Mouse (Mus musculus): ENCODE data around the gene Nmnat3.
A peak's percentile ranks its signal among the peaks of the same experiment; 100 is the strongest.

Nmnat3 gene

DNA sequence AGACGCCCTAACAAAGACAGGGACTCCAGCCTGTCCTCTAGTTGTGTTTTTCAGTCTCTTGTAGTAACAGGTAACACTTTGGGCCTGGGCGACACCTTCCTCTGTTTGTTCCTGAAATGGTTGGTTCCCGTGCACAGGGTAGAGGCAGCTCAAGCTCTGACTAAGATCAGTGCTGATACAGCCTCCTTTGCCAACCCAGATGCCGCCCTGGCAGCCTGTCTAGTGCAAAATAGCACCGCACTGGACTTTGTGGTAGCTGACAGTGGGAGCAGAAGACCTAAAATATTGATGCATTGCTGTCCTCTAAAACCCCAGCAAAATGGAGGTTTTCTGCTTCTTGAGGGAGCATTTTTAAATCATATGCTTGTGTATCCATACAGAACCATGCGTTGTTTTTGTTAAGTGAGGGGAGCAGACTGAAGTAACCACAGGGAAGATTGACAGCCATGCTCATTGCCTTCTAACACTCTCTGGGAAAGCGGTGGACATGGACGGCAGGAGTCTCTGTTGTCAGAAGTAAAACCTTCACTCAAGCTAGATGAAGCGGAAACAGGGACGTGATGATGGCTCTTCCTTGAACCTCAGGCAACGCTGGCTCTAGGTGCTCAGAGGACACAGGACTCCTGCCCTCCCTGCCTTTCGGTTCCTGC lies 24.2 kb downstream of the Nmnat3 start:
- no peak for DNase-seq (ENCODE audit: low spot score in 2 of 2)

DNA sequence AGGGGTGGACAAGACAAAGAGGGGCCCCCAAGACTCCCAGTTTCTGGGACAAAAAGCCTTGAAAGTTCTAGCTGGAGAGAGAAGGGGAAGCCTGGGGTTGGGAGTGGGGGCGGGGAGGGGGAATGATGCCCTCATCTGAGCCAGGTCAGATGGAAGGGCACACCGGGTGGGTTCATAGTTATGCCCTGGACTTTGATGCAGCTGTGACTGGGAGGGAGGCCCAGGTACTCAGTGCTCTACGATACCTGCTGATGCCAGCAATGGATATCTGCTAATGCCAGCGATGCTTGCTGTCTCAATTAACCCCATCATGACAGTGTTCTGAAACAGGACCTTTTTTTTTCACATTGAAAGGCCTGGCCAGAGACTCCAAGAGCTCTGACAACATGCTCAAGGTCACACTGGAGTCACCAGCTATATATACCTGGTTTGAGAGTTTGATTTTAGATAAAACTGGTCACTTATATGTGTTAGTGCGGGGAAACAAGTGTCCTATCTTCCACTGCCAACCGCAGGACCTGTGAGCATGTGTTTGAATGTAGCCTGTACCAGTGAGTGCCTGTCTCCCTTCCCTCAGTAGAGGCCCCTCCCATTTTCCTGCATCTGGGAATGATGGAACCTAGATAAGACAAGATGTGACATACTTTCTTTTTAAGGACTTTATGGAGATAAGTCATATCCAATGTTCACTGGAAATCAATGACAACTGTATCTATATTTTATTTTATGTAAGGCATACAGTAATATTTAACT lies 25.6 kb downstream of the Nmnat3 start:
- no peak for DNase-seq (ENCODE audit: low spot score in 2 of 2)

DNA sequence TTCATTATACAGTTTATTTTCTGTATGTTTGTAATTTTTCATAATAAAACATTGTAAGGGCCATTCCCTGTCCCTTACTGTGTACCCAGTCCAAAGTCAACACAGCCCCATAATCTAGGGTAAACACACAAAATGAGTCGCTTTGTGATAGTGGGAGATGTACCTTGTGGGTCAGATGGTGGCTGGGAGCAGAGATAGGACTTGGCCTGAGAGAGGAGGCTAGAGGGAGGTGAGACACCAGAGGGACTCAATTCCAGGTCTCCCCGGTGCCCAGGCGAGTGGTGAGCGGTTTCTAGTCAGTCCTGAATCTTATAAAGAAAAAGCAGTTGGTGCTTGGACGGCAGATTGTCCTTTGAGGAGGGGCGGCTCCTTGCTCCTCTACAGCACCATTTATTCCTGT lies 26.4 kb downstream of the Nmnat3 start:
- DNase-seq (ENCODE audit: low spot score in 2 of 2) = peak; percentile 53 to 68

DNA sequence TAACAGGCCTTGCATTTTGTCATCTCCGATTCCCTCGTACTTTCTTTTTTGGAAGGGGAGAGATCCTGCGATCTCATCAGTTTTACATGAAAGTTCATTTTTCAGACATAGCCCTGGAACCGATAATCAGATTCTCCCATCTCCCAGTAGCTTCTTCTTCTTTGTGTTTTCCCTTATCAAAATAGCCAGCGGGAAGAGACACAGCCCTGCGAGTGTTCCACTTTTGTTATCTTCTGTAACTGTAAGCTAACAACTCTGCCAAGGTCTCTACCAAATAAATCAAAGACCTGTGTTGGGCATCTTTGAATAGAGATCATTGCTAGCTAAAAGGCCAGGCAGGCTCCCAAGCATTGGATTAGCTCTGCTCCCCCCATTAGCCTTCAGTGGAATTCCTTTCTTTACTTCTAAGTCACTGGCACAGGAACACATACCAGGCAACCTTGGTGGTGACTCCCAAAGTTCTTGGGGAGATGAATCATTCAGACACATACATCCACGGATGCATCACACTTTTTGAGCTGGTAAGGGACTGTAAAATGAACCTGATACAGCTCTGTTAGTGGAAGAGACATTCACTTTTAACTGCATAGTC lies 26.9 kb downstream of the Nmnat3 start:
- no peak for DNase-seq (ENCODE audit: low spot score in 2 of 2)

DNA sequence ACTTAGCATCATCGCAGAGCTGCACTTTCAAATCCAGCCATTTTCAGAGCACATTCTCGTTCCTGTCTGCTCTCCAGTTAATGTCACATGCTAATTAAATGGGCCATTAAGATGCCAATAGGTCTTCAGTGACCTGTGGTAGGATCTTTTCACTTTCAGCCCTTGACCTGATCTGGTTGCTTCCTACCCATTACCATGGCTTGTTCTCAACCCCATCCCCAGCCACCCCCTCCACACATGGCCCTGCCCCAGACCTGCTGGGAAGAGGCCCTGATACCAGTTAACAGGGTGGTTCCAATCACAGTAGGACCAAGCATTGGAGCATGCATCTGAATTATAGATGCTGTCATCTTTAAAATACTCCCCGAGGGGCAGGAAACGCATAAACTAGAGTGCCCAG lies 30.7 kb downstream of the Nmnat3 start:
- DNase-seq (ENCODE audit: low spot score in 2 of 2) = no peak

DNA sequence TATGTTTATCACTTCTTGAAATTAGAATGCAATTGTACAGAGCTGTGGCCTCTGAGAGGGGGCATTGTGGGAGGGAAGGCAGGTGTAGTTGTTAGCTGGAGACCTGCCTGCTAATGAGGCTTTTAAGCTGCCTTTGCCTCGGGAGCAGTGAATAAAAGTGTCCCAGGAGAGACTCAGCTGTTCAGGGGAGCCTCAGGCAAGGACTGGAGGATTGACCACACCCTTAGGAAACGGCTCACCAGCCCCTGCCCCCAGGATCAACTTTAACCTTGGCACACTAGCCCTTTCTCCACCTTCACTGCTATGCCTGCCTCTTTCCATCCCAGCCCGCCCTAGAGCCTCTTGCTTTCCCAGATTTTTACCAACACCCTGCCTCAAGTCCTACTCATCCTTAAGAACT lies 31.6 kb downstream of the Nmnat3 start:
- no peak for DNase-seq (ENCODE audit: low spot score in 2 of 2)

DNA sequence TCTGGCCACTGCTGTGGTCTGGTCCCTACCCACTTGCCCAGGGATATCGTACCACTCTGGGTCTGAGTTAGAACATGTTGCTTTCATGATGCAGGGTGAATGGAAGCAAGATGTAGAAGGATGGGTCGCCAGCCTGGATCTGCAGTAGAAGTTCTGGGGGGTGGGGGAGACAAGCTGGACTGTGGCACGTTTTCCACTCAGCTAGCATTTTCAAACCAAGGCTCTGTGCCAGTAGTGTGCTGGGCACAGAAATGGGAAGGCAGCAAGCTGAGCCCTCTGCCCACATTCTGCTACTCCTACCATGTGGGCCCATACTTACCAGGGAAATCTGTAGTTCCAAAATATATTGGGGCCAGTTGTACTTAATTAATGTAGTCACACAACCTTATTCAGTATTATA lies 33.5 kb downstream of the Nmnat3 start:
- DNase-seq (ENCODE audit: low spot score in 2 of 2) = no peak

DNA sequence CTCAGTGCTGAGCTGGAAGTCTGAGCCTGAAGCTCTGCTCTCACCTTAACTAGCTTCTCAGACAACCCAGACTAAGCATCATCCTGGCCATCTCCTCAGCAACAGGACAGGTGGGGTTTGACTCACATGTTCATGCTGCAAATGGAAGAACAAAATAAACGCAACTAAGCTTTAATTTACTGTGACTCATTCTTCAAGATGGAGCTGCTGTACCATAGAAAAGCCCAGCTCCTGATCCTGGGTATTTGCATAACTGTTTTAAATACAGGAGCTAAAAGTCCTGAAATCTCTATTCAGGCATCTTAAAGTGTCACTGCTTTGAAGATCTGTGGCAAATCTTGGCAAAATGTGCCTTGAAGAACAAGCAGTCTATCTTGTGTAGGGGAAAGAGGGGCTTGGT lies 38.9 kb downstream of the Nmnat3 start:
- no peak for DNase-seq (ENCODE audit: low spot score in 2 of 2)

DNA sequence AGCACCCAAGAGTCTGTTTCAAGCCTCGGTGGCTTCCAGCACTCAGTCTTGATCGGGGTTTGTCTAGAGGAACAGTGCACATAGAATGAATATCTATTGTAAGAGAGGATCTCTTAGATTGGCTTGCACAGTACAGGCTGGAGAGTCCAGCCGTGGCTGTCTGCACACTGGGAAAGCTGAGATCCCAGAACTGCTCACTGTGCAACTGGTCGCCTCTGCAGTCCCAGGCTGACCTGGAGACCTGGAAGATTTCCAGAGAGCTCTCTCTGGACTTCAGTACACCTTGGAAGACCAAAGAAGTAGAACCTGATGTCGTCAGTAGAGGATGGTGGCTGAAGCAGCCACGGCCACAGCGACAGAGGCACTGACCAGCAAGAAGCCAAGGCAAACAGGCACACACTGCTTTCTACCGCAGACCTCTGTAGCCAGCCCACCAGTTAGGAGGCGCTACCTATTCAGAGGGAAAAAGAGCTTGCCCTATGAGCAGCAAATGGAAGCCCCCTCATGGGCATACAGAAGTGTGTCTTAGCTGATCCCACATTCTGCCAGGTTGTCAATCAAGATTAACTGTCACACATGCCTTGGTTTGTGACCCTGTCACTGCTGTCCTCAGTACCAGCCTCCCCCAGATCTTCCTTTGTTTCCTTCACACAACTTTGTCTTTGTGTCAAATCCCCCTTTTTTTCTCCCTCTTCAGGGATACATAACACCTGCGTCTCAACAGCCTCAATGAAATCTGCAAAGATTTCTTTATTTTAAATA lies 41.4 kb downstream of the Nmnat3 start:
- no peak for DNase-seq (ENCODE audit: low spot score in 2 of 2)

DNA sequence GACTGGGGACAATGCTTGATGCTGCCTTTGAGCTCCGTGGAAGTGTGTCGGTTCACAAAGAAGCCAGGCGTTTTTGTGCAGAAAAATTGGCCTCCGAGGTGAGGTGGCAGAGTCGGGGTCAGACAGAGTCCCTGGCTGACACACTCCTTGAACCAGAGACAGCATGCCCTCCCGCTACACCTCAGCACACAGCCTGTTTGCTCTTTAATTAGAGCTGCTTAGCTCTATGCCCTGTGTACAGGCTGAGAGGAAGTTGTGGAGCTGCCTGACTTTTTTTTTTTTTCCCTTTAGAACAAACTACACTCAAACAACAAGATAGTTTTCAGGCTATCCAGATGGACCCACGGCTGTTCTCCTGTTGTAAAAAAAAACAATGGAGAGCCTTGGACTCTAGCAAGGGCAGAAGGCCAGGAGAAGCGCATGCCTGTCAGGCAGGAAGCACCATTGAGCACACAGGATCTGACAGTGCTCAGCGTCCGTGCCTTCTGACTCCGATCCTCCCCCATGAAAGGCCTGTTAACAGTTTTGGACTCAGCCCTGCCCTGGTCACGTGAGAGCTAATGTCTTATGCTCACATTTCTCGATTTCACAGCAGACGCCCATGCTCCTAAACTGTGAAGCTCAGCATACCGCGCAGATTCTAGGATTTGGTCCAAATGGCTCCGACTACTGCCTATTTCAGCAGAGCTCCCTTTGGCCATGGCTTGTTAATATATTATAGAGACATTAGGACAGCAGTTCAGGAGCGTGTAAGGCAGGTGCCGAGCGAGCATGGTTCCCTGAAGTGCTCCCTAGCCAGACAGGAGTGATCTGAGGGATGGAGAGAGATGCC lies 42.3 kb downstream of the Nmnat3 start:
- DNase-seq (ENCODE audit: low spot score in 2 of 2) = no peak

DNA sequence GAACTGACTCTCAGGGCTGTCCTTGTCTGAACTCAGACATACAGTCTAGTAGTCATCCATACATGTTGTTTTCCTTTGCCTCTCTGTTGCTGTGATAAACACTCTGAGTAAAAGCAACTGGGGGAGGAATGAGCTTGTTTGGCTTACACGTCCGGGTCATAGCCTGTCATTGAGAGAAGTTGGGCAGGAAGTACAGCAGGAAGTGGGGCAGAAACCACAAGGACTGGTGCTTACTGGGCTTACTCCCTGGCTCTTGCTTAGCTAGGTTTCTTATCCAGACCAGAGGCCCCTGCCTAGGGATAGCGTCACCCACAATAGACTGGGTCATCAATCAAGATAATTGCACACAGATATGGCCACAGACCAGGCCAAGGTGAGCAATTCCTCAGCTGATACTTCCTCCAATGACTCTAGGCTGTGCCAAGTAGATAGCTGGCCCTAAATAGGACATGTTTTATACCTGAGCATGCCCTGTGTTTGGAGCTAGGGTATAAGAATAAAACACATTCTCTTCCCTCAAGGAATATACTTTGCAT lies 46.1 kb downstream of the Nmnat3 start:
- no peak for DNase-seq (ENCODE audit: low spot score in 2 of 2)

DNA sequence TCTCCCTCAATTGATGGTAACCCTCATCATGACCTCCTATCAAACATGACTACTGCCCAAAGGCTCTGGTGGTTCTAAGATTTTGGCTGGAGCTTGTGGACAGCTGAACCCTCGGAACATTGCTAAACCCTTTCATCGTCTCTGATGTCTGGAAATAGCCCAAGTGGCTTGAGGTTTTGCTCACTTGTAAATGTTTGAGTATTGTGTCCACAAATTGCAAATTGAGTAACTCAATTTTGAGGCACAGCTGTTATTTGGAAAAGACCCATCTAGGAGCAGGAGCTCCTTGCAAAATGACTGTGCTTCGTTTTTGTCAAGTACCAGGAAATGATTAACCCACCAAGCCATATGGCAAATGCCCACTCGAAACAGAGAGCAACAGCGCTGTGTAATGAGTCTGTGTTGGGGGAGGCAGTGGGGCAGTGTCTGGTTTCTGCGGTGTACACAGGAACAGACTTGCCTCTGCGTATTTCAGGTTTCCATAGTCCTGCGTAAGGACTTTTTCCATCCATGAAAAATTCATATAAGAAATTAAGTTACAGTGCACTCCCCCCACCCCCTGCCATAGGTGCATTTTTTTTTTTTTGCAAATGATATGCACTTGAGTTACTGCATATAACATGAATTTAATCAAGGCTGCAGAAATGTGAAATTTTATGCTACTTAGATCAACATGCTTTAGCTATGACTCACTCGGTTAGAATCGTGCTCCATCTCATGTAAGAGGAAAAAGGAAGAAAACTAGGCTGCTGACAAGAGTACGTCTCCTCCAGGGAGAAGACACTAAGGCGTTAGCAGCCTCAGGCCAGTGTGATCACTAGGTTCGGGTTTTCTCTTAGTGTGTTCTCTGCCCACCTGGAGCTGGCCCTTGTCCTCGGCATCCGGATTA lies 50.9 kb downstream of the Nmnat3 start:
- no peak for DNase-seq (ENCODE audit: low spot score in 2 of 2)

DNA sequence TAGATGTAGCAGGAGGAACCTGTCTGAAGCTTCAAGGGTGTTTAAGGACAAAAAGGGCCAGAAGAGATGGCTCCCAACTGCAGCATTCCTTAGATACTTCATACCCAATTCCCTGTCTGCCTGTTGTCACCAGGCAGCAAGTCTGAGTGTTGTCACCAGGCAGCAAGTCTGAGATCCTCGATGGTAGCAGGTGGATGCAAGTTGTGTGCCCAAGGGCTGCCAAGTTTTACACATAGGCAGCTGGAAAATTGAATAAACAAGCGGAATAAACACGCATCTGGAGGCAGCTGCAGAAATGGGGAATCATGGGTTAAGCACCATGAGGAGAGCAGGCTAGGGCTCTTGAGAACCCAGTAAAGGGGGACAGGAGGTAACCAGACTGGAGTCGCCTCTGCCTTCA lies 52.7 kb downstream of the Nmnat3 start:
- DNase-seq (ENCODE audit: low spot score in 2 of 2) = no peak

DNA sequence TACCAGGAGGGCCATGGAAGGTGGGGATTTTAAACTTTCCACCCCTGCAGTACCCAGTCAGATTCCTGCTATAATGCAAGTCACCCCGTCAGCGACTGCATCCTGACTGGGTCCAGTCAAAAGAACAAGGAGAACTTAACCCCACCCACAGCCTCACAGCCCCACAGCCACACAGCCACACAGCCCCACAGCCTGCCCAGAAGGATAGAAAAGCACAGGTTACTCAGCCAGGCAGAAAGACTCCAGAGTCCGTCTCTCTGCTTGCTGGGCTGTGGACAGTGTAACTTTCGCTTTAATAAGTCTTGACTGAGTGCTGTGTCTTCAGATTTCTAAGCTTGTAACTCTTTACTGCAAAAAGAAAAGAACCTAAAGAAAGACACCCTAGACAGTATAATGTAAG lies 53.2 kb downstream of the Nmnat3 start:
- DNase-seq (ENCODE audit: low spot score in 2 of 2) = no peak

DNA sequence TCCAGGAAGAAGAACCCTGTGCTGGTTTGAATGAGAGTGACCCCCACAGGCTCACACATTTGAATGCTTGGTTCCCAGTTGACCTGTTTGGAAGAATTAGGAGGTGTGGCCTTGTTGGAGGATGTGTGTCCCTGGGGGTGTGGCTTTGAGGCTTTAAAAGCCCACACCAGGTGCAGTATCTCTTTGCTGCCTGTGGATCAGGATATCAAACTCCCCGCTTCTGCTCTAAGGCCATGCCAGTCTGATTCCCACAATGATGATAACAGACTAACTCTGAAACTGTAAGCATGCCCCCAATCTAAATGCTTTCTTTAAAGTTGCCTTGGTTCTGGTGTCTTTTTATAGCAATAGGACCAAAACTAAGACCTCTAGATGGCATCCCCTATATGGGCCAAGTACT lies 58.6 kb downstream of the Nmnat3 start:
- no peak for DNase-seq (ENCODE audit: low spot score in 2 of 2)

DNA sequence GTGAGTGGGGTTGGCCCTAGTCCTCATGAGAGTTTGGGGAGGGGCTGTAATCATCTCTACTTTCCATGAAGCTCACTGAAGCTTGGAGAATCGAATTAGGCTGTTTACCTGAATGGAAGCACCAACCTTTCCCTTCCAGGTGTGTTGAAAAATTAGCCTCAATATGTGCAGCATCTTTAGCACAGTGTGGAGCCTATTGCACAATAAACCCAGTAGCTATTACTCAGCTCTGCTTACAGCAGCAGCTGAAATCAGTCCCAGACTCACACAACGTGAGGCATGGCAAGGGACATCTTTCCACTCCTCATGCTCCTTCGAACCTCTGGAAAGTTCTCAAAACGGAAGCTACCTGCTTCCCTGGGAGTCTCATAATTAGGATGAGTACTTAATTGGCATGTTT lies 59.0 kb downstream of the Nmnat3 start:
- DNase-seq (ENCODE audit: low spot score in 2 of 2) = no peak

DNA sequence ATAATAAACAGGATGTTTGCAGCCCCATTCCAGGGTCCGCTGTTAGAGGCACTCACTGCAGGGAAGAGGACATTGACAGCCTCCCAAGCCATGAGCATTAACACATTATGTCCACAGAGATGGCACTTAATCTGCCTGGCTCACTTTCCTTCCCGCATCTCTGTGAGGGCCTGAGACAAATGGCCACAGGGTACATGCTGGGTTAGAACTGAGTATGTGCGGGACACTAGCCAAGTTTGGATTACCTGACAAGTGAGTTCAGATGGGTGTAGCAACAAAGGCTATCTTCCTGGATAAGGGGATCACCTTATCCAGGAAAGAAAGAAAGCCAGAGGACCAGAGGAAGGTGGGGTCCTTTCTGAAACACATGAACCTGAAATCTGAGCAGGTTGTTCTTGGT lies 59.8 kb downstream of the Nmnat3 start:
- DNase-seq (ENCODE audit: low spot score in 2 of 2) = no peak

DNA sequence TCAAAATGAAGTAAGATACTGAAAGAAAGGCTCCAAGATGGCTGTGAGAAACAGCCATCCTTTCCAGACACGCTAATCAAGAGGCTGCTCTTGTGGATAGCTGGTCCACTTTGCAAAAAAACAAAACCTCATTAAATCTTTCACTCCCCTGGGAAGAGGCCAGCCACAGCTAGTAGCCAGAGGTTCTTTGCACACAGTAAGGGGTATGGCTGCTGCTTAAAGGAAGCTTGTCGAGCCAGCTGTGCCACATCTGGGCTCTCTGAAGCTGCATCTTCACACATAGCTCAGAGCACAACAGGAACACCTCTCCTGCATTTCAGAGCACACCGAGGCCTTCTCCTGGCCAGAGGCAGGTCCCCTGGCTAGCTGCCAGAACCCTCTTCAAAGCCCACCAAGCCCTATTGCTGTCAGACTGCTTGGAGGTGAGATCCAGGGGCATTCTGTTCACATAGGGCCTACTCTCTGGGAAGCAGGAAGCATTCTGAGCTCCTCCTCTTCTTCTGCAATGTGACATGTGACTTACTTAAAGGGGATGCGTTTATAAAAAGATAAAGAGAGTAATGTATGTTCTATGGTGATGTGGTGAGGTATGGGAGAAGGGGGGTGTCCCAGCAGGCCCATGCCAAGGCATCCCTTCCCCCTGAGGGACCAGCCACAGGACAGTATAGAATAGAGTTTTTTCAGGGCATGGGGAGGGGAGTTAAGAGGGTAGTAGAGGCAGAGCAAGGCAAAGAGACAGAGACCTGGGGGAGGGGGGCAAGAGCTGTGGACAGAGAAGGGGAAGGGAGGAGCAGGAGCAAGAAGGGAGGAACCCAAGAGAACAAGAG lies 63.3 kb downstream of the Nmnat3 start:
- no peak for DNase-seq (ENCODE audit: low spot score in 2 of 2)

DNA sequence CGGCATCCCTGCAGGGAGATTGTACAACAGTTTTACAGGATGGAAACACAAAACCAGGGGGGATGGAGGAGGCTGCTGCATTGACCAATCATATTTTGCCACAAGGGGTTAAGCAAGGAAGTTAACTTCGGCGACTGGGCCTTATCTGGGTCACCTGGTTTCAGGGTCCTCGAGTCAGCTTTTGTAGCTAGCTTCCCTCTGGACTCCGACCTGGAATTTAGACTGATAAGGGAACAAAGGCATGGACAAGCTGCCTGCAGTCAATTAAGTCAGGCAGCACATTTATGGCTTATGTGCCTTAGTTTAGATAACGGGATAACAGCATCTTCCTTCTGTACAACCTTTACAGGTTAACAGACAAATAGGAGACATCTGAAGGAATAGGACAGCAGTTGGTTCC lies 65.1 kb downstream of the Nmnat3 start:
- no peak for DNase-seq (ENCODE audit: low spot score in 2 of 2)

DNA sequence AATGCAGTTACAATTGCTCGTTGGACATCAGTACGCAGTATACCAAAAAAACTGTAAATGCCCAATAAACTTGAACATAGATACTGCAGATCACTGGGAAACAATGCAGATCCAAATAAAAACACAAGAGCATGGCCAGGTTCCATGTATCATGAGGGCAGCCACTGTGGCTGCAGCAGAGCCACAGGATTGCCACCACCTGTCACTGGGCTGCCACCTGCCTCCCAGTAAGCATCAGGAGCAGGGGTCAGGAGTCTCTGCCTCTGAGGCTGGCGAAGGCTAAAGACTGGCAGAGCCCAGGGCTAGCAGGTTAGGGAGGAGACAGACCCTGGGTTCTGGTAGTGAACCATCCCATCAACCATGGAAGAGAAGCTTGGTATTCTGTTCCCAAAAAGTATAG lies 67.7 kb downstream of the Nmnat3 start:
- no peak for DNase-seq (ENCODE audit: low spot score in 2 of 2)
